Mouse (Mus musculus): ENCODE measurements around the gene Clrn2.

DNA sequence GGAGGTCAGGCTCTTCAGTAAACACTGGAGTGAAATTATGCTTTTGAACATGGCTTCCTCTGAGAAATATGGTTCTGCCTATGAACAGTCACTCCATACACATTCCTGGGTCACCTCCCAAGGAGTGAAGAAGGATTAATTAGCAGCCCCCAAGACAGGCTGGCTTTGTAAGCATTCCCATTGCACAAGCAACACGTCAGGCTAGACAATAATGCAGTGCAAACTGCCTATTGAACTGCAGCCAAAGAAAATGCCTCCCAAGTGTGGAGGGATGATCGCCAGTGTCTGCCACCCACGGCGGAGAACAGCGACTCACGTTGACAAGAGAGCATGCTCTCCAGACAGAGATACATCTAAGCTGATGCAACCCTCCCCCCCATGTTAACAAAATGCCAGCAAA lies 22.7 kb downstream of the Clrn2 start:
- TF ChIP-seq GATA1 (IDR thresholded peaks at IDR 0.05; ENCODE audit: low read length) = no peak
- no peak for TF ChIP-seq TAL1 (IDR thresholded peaks at IDR 0.05; ENCODE audit: low read length)
